Mouse (Mus musculus) layer of hippocampus, postnatal 25 days (tissue): ENCODE results near the gene Neo1. TPM values are rescaled to one million over a fixed set of nuclear protein-coding genes. Genes with fewer than 3 reads are reported as not detected.
"Not testable (repeated sequence)": the region's sequence is repeated elsewhere in the genome, so short reads cannot be mapped to it uniquely, and the experiment has no call there.

Experiments used
- DNase-seq, 2 experiments: peaks; one replicate each; pipeline ENCODE4 v3.0.0; 2022; ENCODE audit warnings: mixed read lengths in 2 of 2, low spot score in 1 of 2; ENCODE audit errors: extremely low spot score in 1 of 2
- total RNA-seq, 2 experiments: library from RNA; stranded (reverse); gene quantifications; 2 replicates each; pipeline ENCODE4 v1.2.3; 2021

Neo1 gene
- total RNA-seq, 2 experiments from 2014 or later: 86.9 to 88.5 TPM

GRCm38 (mm10) chr9:59016060-59016719 lies 20.1 kb downstream of the Neo1 start:
- DNase-seq: no peak

- no peak for DNase-seq
Observed at GRCm38 (mm10) chr9:59013365-59013764, 22.9 kb downstream of the Neo1 start.

- DNase-seq: no peak
Observed at GRCm38 (mm10) chr9:58989255-58989928, 46.8 kb downstream of the Neo1 start.

- DNase-seq: no peak
Observed at GRCm38 (mm10) chr9:58979034-58979433, 57.2 kb downstream of the Neo1 start.

GRCm38 (mm10) chr9:58971154-58971553 lies 65.1 kb downstream of the Neo1 start:
- not testable (repeated sequence) for DNase-seq

- DNase-seq: no peak
Observed at GRCm38 (mm10) chr9:58967371-58967770, 68.9 kb downstream of the Neo1 start.

GRCm38 (mm10) chr9:58955507-58955906 lies 80.7 kb downstream of the Neo1 start:
- no peak for DNase-seq

- not testable (repeated sequence) for DNase-seq
Observed at GRCm38 (mm10) chr9:58945910-58946309, 90.3 kb downstream of the Neo1 start.

GRCm38 (mm10) chr9:58934776-58935175 lies 101.5 kb downstream of the Neo1 start:
- no peak for DNase-seq

GRCm38 (mm10) chr9:58928103-58928502 lies 108.1 kb downstream of the Neo1 start:
- peak in 1 of 2 experiments; percentile 53 for DNase-seq

GRCm38 (mm10) chr9:58902869-58903585 lies 133.2 kb downstream of the Neo1 start:
- peak in 1 of 2 experiments; percentile 69 for DNase-seq

GRCm38 (mm10) chr9:58899602-58900001 lies 136.6 kb downstream of the Neo1 start:
- no peak for DNase-seq

GRCm38 (mm10) chr9:58891840-58892640 lies 144.2 kb downstream of the Neo1 start:
- DNase-seq: no peak

- no peak for DNase-seq
Observed at GRCm38 (mm10) chr9:58890893-58891292, 145.3 kb downstream of the Neo1 start.

GRCm38 (mm10) chr9:58889782-58890448 lies 146.3 kb downstream of the Neo1 start:
- no peak for DNase-seq

- no peak for DNase-seq
Observed at GRCm38 (mm10) chr9:58882686-58883085, 153.6 kb downstream of the Neo1 start.

GRCm38 (mm10) chr9:58879836-58880235 lies 156.4 kb downstream of the Neo1 start:
- no peak for DNase-seq

- DNase-seq: no peak
Observed at GRCm38 (mm10) chr9:58876946-58877625, 159.2 kb downstream of the Neo1 start.

- no peak for DNase-seq
Observed at GRCm38 (mm10) chr9:58875439-58875838, 160.8 kb downstream of the Neo1 start.
